Mouse (Mus musculus) small intestine, adult 2 months (tissue): ENCODE measurements around the gene Cog3.

Experiments
- CTCF ChIP-seq: fragments of 200-500 bp; IDR thresholded peaks from 2 replicates; pipeline ENCODE4 v1.5.1; 2012; ENCODE audit warnings: low read depth, mild to moderate bottlenecking, control low read depth, inconsistent platforms, low read length, moderate library complexity, mixed read lengths; ENCODE audit not compliant: insufficient replicate concordance, insufficient read length; ENCODE audit errors: extremely low read depth
- POLR2A ChIP-seq: fragments of 200-500 bp; IDR thresholded peaks from 2 replicates; pipeline ENCODE4 v1.6.1; 2012; ENCODE audit warnings: low read depth, mild to moderate bottlenecking, control low read depth, inconsistent platforms, low read length, moderate library complexity

DNA sequence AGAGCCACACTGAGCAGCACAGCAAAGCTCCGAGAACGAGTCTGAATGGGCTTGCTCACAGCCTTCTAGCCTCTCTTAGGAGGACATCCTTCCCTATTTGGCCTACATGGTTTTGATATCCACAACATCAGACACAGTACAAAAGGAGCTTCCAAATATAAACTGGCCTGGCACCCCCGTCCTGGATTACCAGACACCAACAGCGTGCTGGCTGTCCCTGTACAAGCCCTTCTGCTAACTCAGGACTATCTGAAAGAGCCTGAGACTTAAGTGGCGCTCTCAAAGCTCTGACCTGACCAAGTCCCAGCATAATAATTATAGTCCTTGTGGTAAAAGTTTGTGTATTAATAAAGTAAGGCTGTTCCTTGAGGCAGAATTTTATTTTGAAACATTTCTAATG lies 34.2 kb downstream of the Cog3 start:
- no peak for TF ChIP-seq CTCF
- no peak for TF ChIP-seq POLR2A
